In genomic region chr5:110877666-110878505, GRCm38 (mm10) we compare ENCODE assay signal across 17 mouse cellular contexts.
"Had no signal": no experiment of that assay in that cellular context is flagged by ENCODE, and none has a peak within 500 bp of the region (broad histone marks: within the 10 kb centered on the region; RNA-seq: fewer than 3 reads in every experiment).

No protein-coding gene starts in this region.

- H3K9ac ChIP-seq: kidney, embryonic 15.5 days; limb, embryonic 15.5 days; liver, embryonic 14.5 days; liver, postnatal 0 days; lung, embryonic 14.5 days; midbrain, embryonic 12.5 days; midbrain, embryonic 15.5 days; neural tube, embryonic 13.5 days had no signal

- H3K36me3 ChIP-seq: limb, embryonic 15.5 days; midbrain, embryonic 15.5 days; neural tube, embryonic 13.5 days had no signal

- H3K27me3 ChIP-seq: kidney, embryonic 15.5 days; limb, embryonic 15.5 days; midbrain, embryonic 12.5 days; midbrain, embryonic 15.5 days; neural tube, embryonic 13.5 days had no signal

- H3K4me3 ChIP-seq: kidney, embryonic 15.5 days; limb, embryonic 15.5 days; midbrain, embryonic 12.5 days; midbrain, embryonic 15.5 days; neural tube, embryonic 13.5 days had no signal

- H3K27ac ChIP-seq: kidney, embryonic 15.5 days; limb, embryonic 15.5 days; liver, embryonic 14.5 days; macrophage; midbrain, embryonic 12.5 days; midbrain, embryonic 15.5 days; neural tube, embryonic 13.5 days; stomach, postnatal 0 days had no signal

- DNase-seq: kidney, adult 11 months; kidney, adult 8-10 months; kidney, postnatal 10 days; kidney, postnatal 36 days; liver, postnatal 0 days; lung, embryonic 14.5 days; retina, postnatal 1 day; thymus, adult 18-20 months; thymus, postnatal 36 days had no signal
